Mouse (Mus musculus) c-Kit-positive CD71-negative TER-119-negative erythroid progenitor cells, embryonic 14.5 days (primary cell): ENCODE data around the gene Btbd35f8.
"Not testable (repeated sequence)": the region's sequence is repeated elsewhere in the genome, so short reads cannot be mapped to it uniquely, and the experiment has no call there.

Experiments
- DNase-seq: peaks from one replicate; pipeline ENCODE4 v3.0.0-alpha.2; 2013; ENCODE audit warnings: low read depth

The Btbd35f8 gene

DNA sequence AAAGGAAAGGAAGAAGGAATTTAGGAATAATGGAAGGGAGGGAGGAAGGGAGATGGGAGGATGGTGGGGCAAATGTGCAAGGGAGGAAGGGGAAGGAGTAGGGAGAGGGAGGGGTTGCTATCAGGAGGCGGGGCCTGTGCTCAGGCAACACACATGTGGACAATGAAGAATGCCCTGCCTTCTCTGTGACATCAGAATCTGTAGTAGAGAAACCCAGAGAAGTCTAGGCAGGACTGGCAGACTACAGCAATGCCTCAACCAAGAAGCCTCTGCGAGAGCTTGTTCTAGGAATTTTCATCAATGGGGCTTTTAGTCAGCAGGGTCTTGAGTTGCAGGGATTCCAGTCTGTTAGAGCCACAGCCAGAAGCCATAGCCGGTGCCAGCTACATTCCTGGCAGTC, at the start of gene Btbd35f8:
TSS of gene Btbd35f8 (plus strand) at position 301 of the 400 bp plus-strand sequence.
- not testable (repeated sequence) for DNase-seq
